Mouse (Mus musculus) T-helper 1 cell (primary cell): Measurements from ENCODE around the gene B230217C12Rik.
"Not testable (repeated sequence)": the region's sequence is repeated elsewhere in the genome, so short reads cannot be mapped to it uniquely, and the experiment has no call there.

Source experiments
- in situ Hi-C: fragments of 300-600 bp; cut with MboI, MseI; formaldehyde crosslinking; loops from one replicate; pipeline ENCODE4 v1.15.1; 2025; ENCODE audit warnings: high pct_unique_total_duplicates

Gene B230217C12Rik

GRCm38 (mm10) chr11:97825295-97825694, 15.3 kb upstream of the B230217C12Rik start:
- in situ Hi-C loops, result loop anchor here (10.0 kb wide), 1 partner anchor 1200 kb away; the partner anchor contains the start of gene Top2a

- in situ Hi-C loops, result loop anchor here (10.0 kb wide), 1 partner anchor 1199 kb away; the partner anchor contains the start of gene Top2a
These were observed 14.6 kb upstream of the B230217C12Rik start for GRCm38 (mm10) chr11:97825971-97826370.

- in situ Hi-C loops, result loop anchor here (10.0 kb wide), 1 partner anchor 1198 kb away; the partner anchor contains the start of gene Top2a
These were observed 14.2 kb upstream of the B230217C12Rik start for GRCm38 (mm10) chr11:97826414-97826813.

GRCm38 (mm10) chr11:97827654-97828053, 12.9 kb upstream of the B230217C12Rik start:
- in situ Hi-C loops, result loop anchor here (10.0 kb wide), 1 partner anchor 1197 kb away; the partner anchor contains the start of gene Top2a

GRCm38 (mm10) chr11:97829365-97829764, 11.2 kb upstream of the B230217C12Rik start:
- in situ Hi-C loops, result loop anchor here (10.0 kb wide), 1 partner anchor 1195 kb away; the partner anchor contains the start of gene Top2a

- in situ Hi-C loops, result loop anchor here (10.0 kb wide), 1 partner anchor 1195 kb away; the partner anchor contains the start of gene Top2a
These were observed 10.6 kb upstream of the B230217C12Rik start for GRCm38 (mm10) chr11:97829913-97830476.

- in situ Hi-C loops, result no loop called here
These were observed 10.1 kb upstream of the B230217C12Rik start for GRCm38 (mm10) chr11:97830501-97830900.

- in situ Hi-C loops, result no loop called here
These were observed 8.6 kb upstream of the B230217C12Rik start for GRCm38 (mm10) chr11:97832001-97832400.

- in situ Hi-C loops, result no loop called here
These were observed 7.2 kb upstream of the B230217C12Rik start for GRCm38 (mm10) chr11:97833352-97833751.

- in situ Hi-C loops, result no loop called here
These were observed 4.0 kb upstream of the B230217C12Rik start for GRCm38 (mm10) chr11:97836541-97836940.

- in situ Hi-C loops, result not testable (repeated sequence)
These were observed 3.5 kb upstream of the B230217C12Rik start for GRCm38 (mm10) chr11:97837051-97837450.

GRCm38 (mm10) chr11:97837641-97838149, 2.9 kb upstream of the B230217C12Rik start:
- in situ Hi-C loops, result no loop called here

- in situ Hi-C loops, result no loop called here
These were observed 1.7 kb upstream of the B230217C12Rik start for GRCm38 (mm10) chr11:97838779-97839440.

GRCm38 (mm10) chr11:97839441-97840134, 992 bp upstream of the B230217C12Rik start:
- in situ Hi-C loops, result no loop called here

GRCm38 (mm10) chr11:97840135-97840490, 467 bp upstream of the B230217C12Rik start:
- in situ Hi-C loops, result no loop called here

GRCm38 (mm10) chr11:97840991-97841661, 546 bp downstream of the B230217C12Rik start:
- in situ Hi-C loops, result no loop called here

GRCm38 (mm10) chr11:97842001-97842400, 1.4 kb downstream of the B230217C12Rik start:
- in situ Hi-C loops, result no loop called here

- in situ Hi-C loops, result no loop called here
These were observed 9.8 kb downstream of the B230217C12Rik start for GRCm38 (mm10) chr11:97850367-97850766.

GRCm38 (mm10) chr11:97851601-97852000, 11.0 kb downstream of the B230217C12Rik start:
- in situ Hi-C loops, result no loop called here

- in situ Hi-C loops, result no loop called here
These were observed 14.9 kb downstream of the B230217C12Rik start for GRCm38 (mm10) chr11:97855473-97855872.

GRCm38 (mm10) chr11:97862148-97862547, 21.6 kb downstream of the B230217C12Rik start:
- in situ Hi-C loops, result no loop called here
